In genomic region chr17:14257799-14258520, GRCm38 (mm10) we compare ENCODE assay signal across 22 mouse cellular contexts. TPM values are rescaled to one million over a fixed set of nuclear protein-coding genes. Genes with fewer than 3 reads are reported as not detected.
DNase-seq lines count a peak whose midpoint lies in the region; ATAC-seq and TF ChIP-seq lines count a peak whose summit lies in the region.
"Had no signal": no experiment of that assay in that cellular context is flagged by ENCODE, and none has a peak within 500 bp of the region (broad histone marks: within the 10 kb centered on the region; RNA-seq: fewer than 3 reads in every experiment).

No protein-coding gene starts in this region.

- 80% methylated on average over 7 of the region's 7 CpGs for WGBS in stomach, embryonic 15.5 days
- 81% methylated on average over 7 of the region's 7 CpGs for WGBS in stomach, postnatal 0 days
- 39% methylated on average over 7 of the region's 7 CpGs for WGBS in liver, embryonic 14.5 days (ENCODE audit: insufficient replicate concordance)
- 86% methylated on average over 7 of the region's 7 CpGs for WGBS in forebrain, embryonic 10.5 days
- 86% methylated on average over 7 of the region's 7 CpGs for WGBS in intestine, embryonic 15.5 days

- H3K27ac ChIP-seq in stomach, embryonic 15.5 days, result no peak overlapping the region
- no peak overlapping the region for H3K27ac ChIP-seq in stomach, postnatal 0 days (replicated peaks)
- peak overlapping the region; percentile 61 for H3K27ac ChIP-seq in liver, embryonic 14.5 days
- no peak overlapping the region for H3K27ac ChIP-seq in forebrain, embryonic 10.5 days
- no peak overlapping the region for H3K27ac ChIP-seq in intestine, embryonic 15.5 days
- H3K27ac ChIP-seq: embryonic facial prominence, embryonic 15.5 days had no signal

- no peak for DNase-seq in stomach, postnatal 0 days (ENCODE audit: low spot score)
- DNase-seq in liver, result peak; percentile 50
- peak; percentile 50 to 57 (median 53) for DNase-seq in liver, embryonic 14.5 days (ENCODE audit: low read depth in 3 of 3, low spot score in 3 of 3)
- no peak for DNase-seq in forebrain, embryonic 10.5 days (ENCODE audit: extremely low spot score, low spot score)
- no peak for DNase-seq in kidney, postnatal 14 days
- DNase-seq: adrenal gland, adult 8-10 months; adrenal gland, postnatal 36 days; B cell, adult 2 months; cerebellum, adult 2 months; cerebellum, postnatal 10 days; embryo, embryonic 11 days; heart, adult 18-20 months had no signal

- TF ChIP-seq CTCF in stomach, postnatal 0 days (IDR thresholded peaks at IDR 0.05; ENCODE audit: low read depth), result no peak
- no peak for TF ChIP-seq CTCF in liver, embryonic 14.5 days (IDR thresholded peaks at IDR 0.05; ENCODE audit: low read depth)

- ATAC-seq in stomach, embryonic 15.5 days (ENCODE audit: insufficient read depth, low FRiP score, low read depth), result peak; percentile 39; the same call in 1 of the 2 replicates
- ATAC-seq in stomach, postnatal 0 days (ENCODE audit: low FRiP score, low TSS enrichment), result no peak
- ATAC-seq in liver, embryonic 14.5 days (ENCODE audit: insufficient read depth), result peak; percentile 95
- 0 out of 2 replicates have a peak, but pooled peaks have one; percentile 7 for ATAC-seq in neutrophil, adult 5-6 weeks (ENCODE audit: extremely low read depth, insufficient number of reproducible peaks, low FRiP score, poor library complexity, severe bottlenecking)
- no peak for ATAC-seq in intestine, embryonic 15.5 days
- ATAC-seq: CD4-positive, CD25-positive, alpha-beta regulatory T cell, adult 4 months; forebrain, embryonic 14.5 days; hindbrain, embryonic 16.5 days; inflammation-experienced regulatory T-cells, adult 6 months had no signal

- H3K9ac ChIP-seq in stomach, embryonic 15.5 days, result no peak overlapping the region
- H3K9ac ChIP-seq in stomach, postnatal 0 days (ENCODE audit: low read length), result no peak overlapping the region
- H3K9ac ChIP-seq in liver, embryonic 14.5 days (replicated peaks), result peak overlapping the region; percentile 10
- no peak overlapping the region for H3K9ac ChIP-seq in intestine, embryonic 15.5 days
- H3K9ac ChIP-seq: embryonic facial prominence, embryonic 15.5 days; heart, embryonic 12.5 days had no signal

- H3K4me3 ChIP-seq in stomach, embryonic 15.5 days (replicated peaks), result no peak overlapping the region
- H3K4me3 ChIP-seq in stomach, postnatal 0 days (ENCODE audit: low read depth, low read length), result no peak overlapping the region
- H3K4me3 ChIP-seq in liver, embryonic 14.5 days (ENCODE audit: insufficient read depth in 1 of 2, low read depth in 2 of 2, low read length in 2 of 2), result peak overlapping the region; percentile 20 to 42
- H3K4me3 ChIP-seq in forebrain, embryonic 10.5 days, result no peak overlapping the region
- no peak overlapping the region for H3K4me3 ChIP-seq in intestine, embryonic 15.5 days (replicated peaks)
- H3K4me3 ChIP-seq: embryonic facial prominence, embryonic 15.5 days; heart, embryonic 12.5 days had no signal

- TF ChIP-seq EP300 in stomach, postnatal 0 days (optimal IDR thresholded peaks at IDR 0.05), result no peak
- peak; percentile 77 for TF ChIP-seq EP300 in liver, embryonic 14.5 days (IDR thresholded peaks at IDR 0.05; ENCODE audit: low read depth)

- H3K9me3 ChIP-seq in stomach, embryonic 15.5 days, result no peaks in the 10 kb centered on the region
- no peaks in the 10 kb centered on the region for H3K9me3 ChIP-seq in stomach, postnatal 0 days (ENCODE audit: control insufficient read depth, low read length)
- H3K9me3 ChIP-seq in liver, embryonic 14.5 days (ENCODE audit: control insufficient read depth, low read length), result no peaks in the 10 kb centered on the region
- no peaks in the 10 kb centered on the region for H3K9me3 ChIP-seq in forebrain, embryonic 10.5 days
- H3K9me3 ChIP-seq in intestine, embryonic 15.5 days, result no peaks in the 10 kb centered on the region
- H3K9me3 ChIP-seq: embryonic facial prominence, embryonic 15.5 days; heart, embryonic 12.5 days had no signal

- no peaks in the 10 kb centered on the region for H3K36me3 ChIP-seq in stomach, embryonic 15.5 days
- no peaks in the 10 kb centered on the region for H3K36me3 ChIP-seq in stomach, postnatal 0 days (ENCODE audit: control insufficient read depth, insufficient read depth, low read length)
- H3K36me3 ChIP-seq in liver, embryonic 14.5 days (replicated peaks; ENCODE audit: control insufficient read depth, insufficient read depth, low read depth), result no peaks in the 10 kb centered on the region
- H3K36me3 ChIP-seq in forebrain, embryonic 10.5 days (replicated peaks), result no peaks in the 10 kb centered on the region
- no peaks in the 10 kb centered on the region for H3K36me3 ChIP-seq in intestine, embryonic 15.5 days
- H3K36me3 ChIP-seq: embryonic facial prominence, embryonic 15.5 days; G1E; heart, embryonic 12.5 days had no signal

- H3K4me2 ChIP-seq in stomach, embryonic 15.5 days, result no peak overlapping the region
- no peak overlapping the region for H3K4me2 ChIP-seq in stomach, postnatal 0 days (replicated peaks; ENCODE audit: low read depth)
- H3K4me2 ChIP-seq in liver, embryonic 14.5 days (ENCODE audit: low read depth), result peak overlapping the region; percentile 50
- no peak overlapping the region for H3K4me2 ChIP-seq in intestine, embryonic 15.5 days (replicated peaks)
- H3K4me2 ChIP-seq: embryonic facial prominence, embryonic 15.5 days; heart, embryonic 12.5 days had no signal

- peaks cover 6% of the 10 kb centered on the region; the same call in 1 of the 2 replicates for H3K4me1 ChIP-seq in stomach, embryonic 15.5 days
- H3K4me1 ChIP-seq in stomach, postnatal 0 days (replicated peaks; ENCODE audit: control insufficient read depth, insufficient read depth), result peaks cover under 1% of the 10 kb centered on the region; the same call in 1 of the 2 replicates
- peaks cover 0 to 18% of the 10 kb centered on the region in 2 experiments; a peak in 2 of 4 replicates for H3K4me1 ChIP-seq in liver, embryonic 14.5 days (replicated peaks; ENCODE audit: control insufficient read depth in 2 of 2, insufficient read depth in 2 of 2, low read length in 1 of 2)
- H3K4me1 ChIP-seq in forebrain, embryonic 10.5 days, result no peaks in the 10 kb centered on the region
- peaks cover 12% of the 10 kb centered on the region for H3K4me1 ChIP-seq in intestine, embryonic 15.5 days (replicated peaks)

- no peaks in the 10 kb centered on the region for H3K27me3 ChIP-seq in stomach, embryonic 15.5 days (replicated peaks)
- H3K27me3 ChIP-seq in stomach, postnatal 0 days (ENCODE audit: control insufficient read depth, insufficient read depth, low read length), result no peaks in the 10 kb centered on the region
- H3K27me3 ChIP-seq in liver, embryonic 14.5 days (ENCODE audit: control insufficient read depth, insufficient read depth, low read length), result no peaks in the 10 kb centered on the region
- no peaks in the 10 kb centered on the region for H3K27me3 ChIP-seq in forebrain, embryonic 10.5 days (ENCODE audit: poor library complexity, severe bottlenecking)
- no peaks in the 10 kb centered on the region for H3K27me3 ChIP-seq in intestine, embryonic 15.5 days (replicated peaks)

RNA-seq across cellular contexts. Expression of gene Smoc2, which starts 21.3 kb away (rescaled TPM):
- 121 TPM in 2 replicates for polyA plus RNA-seq in stomach, embryonic 15.5 days (2015; fragmentation: Nextera tagmentation; extraction: Ambion mirVana)
- polyA plus RNA-seq in stomach, postnatal 0 days (2015; fragmentation: Nextera tagmentation; extraction: Ambion mirVana), result 58.6 and 59.2 TPM in 2 replicates
- 1.9 and 2.4 TPM in 2 replicates for polyA plus RNA-seq in liver, embryonic 14.5 days (2012; rRNA removed)
- polyA plus RNA-seq in liver, embryonic 14.5 days (2014; fragmentation: Nextera tagmentation; extraction: Ambion mirVana), result 2.6 and 3.8 TPM in 2 replicates
- total RNA-seq in neutrophil, adult 5-6 weeks (2017), result not detected in 2 replicates
- polyA plus RNA-seq in forebrain, embryonic 10.5 days (2016; fragmentation: Nextera tagmentation; extraction: Ambion mirVana), result 3.0 and 3.8 TPM in 2 replicates
- polyA plus RNA-seq in intestine, embryonic 15.5 days (2015; fragmentation: Nextera tagmentation; extraction: Ambion mirVana), result 122 and 132 TPM in 2 replicates
- polyA plus RNA-seq: CD4-positive, CD25-positive, alpha-beta regulatory T cell, adult 4 months; G1E had no signal

RNA-seq across cellular contexts. Expression of gene Dact2, which starts 53.9 kb away (rescaled TPM):
- 5.2 and 7.1 TPM in 2 replicates for polyA plus RNA-seq in stomach, embryonic 15.5 days (2015; fragmentation: Nextera tagmentation; extraction: Ambion mirVana)
- polyA plus RNA-seq in stomach, postnatal 0 days (2015; fragmentation: Nextera tagmentation; extraction: Ambion mirVana), result 1.6 and 1.8 TPM in 2 replicates
- polyA plus RNA-seq in liver, embryonic 14.5 days (2012; rRNA removed), result 0.84 and 0.98 TPM in 2 replicates
- 0.47 and 0.90 TPM in 2 replicates for polyA plus RNA-seq in liver, embryonic 14.5 days (2014; fragmentation: Nextera tagmentation; extraction: Ambion mirVana)
- not detected in 2 replicates for total RNA-seq in neutrophil, adult 5-6 weeks (2017)
- polyA plus RNA-seq in forebrain, embryonic 10.5 days (2016; fragmentation: Nextera tagmentation; extraction: Ambion mirVana), result 0.33 and 0.52 TPM in 2 replicates
- polyA plus RNA-seq in intestine, embryonic 15.5 days (2015; fragmentation: Nextera tagmentation; extraction: Ambion mirVana), result 5.7 and 6.1 TPM in 2 replicates
- total RNA-seq: G1E had no signal
- polyA plus RNA-seq: CD4-positive, CD25-positive, alpha-beta regulatory T cell, adult 4 months; G1E had no signal

Comparison
In these comparisons a context has a peak if more than half of its experiments do, and no peak if none do; other contexts are left out.
1. ATAC-seq: peak in stomach, embryonic 15.5 days (single experiment), liver, embryonic 14.5 days (single experiment) and neutrophil, adult 5-6 weeks (single experiment); none in stomach, postnatal 0 days (single experiment) and intestine, embryonic 15.5 days (single experiment).
2. H3K4me3 ChIP-seq: peak in liver, embryonic 14.5 days (2 of 2); none in stomach, embryonic 15.5 days (single experiment), stomach, postnatal 0 days (single experiment), forebrain, embryonic 10.5 days (single experiment) and intestine, embryonic 15.5 days (single experiment).
3. DNase-seq: peak in liver (single experiment) and liver, embryonic 14.5 days (3 of 3); none in stomach, postnatal 0 days (single experiment), forebrain, embryonic 10.5 days (single experiment) and kidney, postnatal 14 days (single experiment).
4. RNA of gene Smoc2, which starts 21.3 kb away (polyA plus RNA-seq): 122 to 132 TPM in intestine, embryonic 15.5 days, 121 TPM in stomach, embryonic 15.5 days and 58.6 to 59.2 TPM in stomach, postnatal 0 days; 1.9 to 3.8 TPM in liver, embryonic 14.5 days and 3.0 to 3.8 TPM in forebrain, embryonic 10.5 days; every median in the first group is over 10 times any median in the second.